Mouse (Mus musculus) forebrain, embryonic 16.5 days (tissue): ENCODE measurements at regions not wholly inside any gene's neighbourhood (a gene's known extent, or its start where the extent isn't known, plus 50 kb on each side); places are given as distances from the start of the nearest gene placed in this dataset.
A peak's percentile ranks its signal among the peaks of the same experiment; 100 is the strongest.

ENCODE experiments used
- ATAC-seq: fragments of 200-750 bp; cut with Nextera tagmentation; 2 replicates; pipeline ENCODE4 v1.8.0; 2017; ENCODE audit warnings: mild to moderate bottlenecking, moderate library complexity
- H3K27ac ChIP-seq: fragments of 300-500 bp; sonication (generic); 2 replicates; pipeline ENCODE4 v1.5.1; 2014; ENCODE audit warnings: low read length, control low read depth
- H3K27me3 ChIP-seq: fragments of 300-500 bp; sonication (generic); replicated peaks from 2 replicates; pipeline ENCODE4 v1.6.1; 2014; ENCODE audit warnings: low read length; ENCODE audit not compliant: control insufficient read depth, insufficient read depth
- H3K36me3 ChIP-seq: fragments of 300-500 bp; sonication (generic); 2 replicates; pipeline ENCODE4 v1.6.1; 2014; ENCODE audit not compliant: control insufficient read depth, insufficient read depth
- H3K4me1 ChIP-seq: fragments of 300-500 bp; sonication (generic); replicated peaks from 2 replicates; pipeline ENCODE4 v1.6.1; 2014; ENCODE audit warnings: low read length; ENCODE audit not compliant: control insufficient read depth, insufficient read depth
- H3K4me2 ChIP-seq: fragments of 300-500 bp; sonication (generic); 2 replicates; pipeline ENCODE4 v1.6.1; 2014; ENCODE audit warnings: mild to moderate bottlenecking, low read length, control low read depth
- H3K4me3 ChIP-seq: fragments of 300-500 bp; sonication (generic); replicated peaks from 2 replicates; pipeline ENCODE4 v1.5.1; 2014; ENCODE audit warnings: mild to moderate bottlenecking, low read length, control low read depth
- H3K9ac ChIP-seq: fragments of 300-500 bp; sonication (generic); replicated peaks from 2 replicates; pipeline ENCODE4 v1.6.1; 2014; ENCODE audit warnings: low read depth, low read length, control low read depth
- H3K9me3 ChIP-seq: fragments of 300-500 bp; sonication (generic); 2 replicates; pipeline ENCODE4 v1.6.1; 2016; ENCODE audit warnings: low read length; ENCODE audit not compliant: control insufficient read depth
- WGBS: fragments of 180-500 bp; shearing (Covaris S2); extraction: QIAGEN DNeasy Blood & Tissue Kit; methylation state at CpG from one replicate; pipeline ENCODE4 v1.1.7; 2014; 5-methylcytosine and 5-hydroxymethylcytosine counted together

GRCm38 (mm10) chrX:140269742-140270457 lies 72.2 kb upstream of the Frmpd3 start:
- no peak for ATAC-seq
- WGBS: 48% methylated on average over 5 of the region's 5 CpGs
- Histone ChIP-seq H3K9ac (no peak overlapping the region), H3K4me3 (no peak overlapping the region), H3K9me3 (no peaks in the 10 kb centered on the region), H3K4me2 (no peak overlapping the region), H3K27ac (no peak overlapping the region), H3K36me3 (no peaks in the 10 kb centered on the region), H3K4me1 (no peaks in the 10 kb centered on the region), H3K27me3 (no peaks in the 10 kb centered on the region)

DNA sequence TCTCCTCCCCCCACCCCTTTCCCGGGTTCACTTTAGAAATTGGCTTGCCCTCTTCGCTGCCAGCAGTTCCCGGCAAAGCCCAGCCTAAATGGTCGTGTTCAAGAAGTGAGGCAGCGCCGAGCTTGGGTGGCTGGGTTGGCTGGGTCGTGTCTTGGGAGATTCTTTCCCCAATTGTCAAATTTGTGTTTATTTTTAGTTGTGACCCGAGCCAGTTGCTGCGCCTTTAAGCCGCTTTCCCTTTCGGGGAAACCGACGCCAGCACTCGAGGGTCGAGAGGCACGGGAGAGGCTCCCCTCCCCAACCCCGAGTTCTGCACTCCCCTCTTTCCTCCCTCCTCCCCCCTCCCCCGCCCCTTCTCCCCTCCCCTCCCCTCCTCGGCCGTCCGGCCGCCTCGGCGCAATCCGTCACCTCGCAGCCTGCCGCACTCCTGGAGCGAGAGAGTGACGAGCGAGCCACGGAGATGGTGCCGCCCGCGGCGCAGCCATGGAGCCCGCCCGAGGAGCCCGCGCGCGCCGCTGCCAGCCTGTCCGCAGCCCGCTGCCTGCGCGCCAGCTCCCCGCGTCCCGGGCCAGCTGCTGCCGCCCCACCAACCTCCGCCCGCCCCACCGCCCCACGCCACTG lies 64.6 kb upstream of the Frmpd3 start:
- 12% methylated on average over 38 of the region's 54 CpGs for WGBS
- ATAC-seq: peak; percentile 72
- peak overlapping the region; percentile 66 for H3K9ac ChIP-seq
- H3K27ac ChIP-seq: no peak overlapping the region
- peak overlapping the region; percentile 60 for H3K4me2 ChIP-seq
- peak overlapping the region; percentile 59 for H3K4me3 ChIP-seq
- H3K9me3 ChIP-seq: no peaks in the 10 kb centered on the region
- H3K36me3 ChIP-seq: no peaks in the 10 kb centered on the region
- H3K27me3 ChIP-seq: peaks cover 9% of the 10 kb centered on the region
- H3K4me1 ChIP-seq: peaks cover 11% of the 10 kb centered on the region

DNA sequence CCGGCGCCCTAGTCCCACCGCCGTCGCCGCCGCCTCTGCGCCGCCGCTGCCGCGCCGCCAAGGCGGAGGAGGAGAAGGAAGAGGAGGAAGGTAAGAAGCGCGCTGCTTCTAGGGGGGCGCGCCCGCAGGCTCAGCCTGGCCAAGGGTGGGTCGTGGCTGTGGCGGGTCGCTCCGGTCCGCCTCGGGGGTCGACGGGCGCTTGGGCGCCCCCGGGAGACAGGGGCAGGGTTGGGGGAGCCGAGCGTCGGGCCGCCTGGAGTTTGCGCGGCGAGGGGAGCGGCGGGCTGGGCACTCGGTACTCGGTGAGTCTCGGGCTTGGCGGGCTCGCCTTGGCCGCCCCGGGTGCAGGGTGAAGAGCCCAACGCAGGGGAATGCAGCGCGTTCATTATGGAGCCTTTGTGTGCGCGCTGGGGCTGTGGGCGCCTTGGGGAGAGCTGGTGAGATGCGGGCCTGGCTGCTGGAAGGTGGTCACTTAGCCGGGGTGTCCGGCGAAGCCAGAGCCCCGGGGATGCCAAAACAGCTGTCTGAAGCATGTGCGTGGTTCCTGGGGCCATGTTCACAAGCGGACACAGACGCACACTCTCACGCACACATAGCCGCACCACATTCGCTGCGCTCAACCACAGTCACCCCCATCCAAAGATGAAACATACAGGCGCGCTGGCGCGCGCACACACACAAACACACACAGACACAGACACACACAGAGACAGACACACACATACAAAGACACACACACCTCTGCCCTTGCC lies 63.9 kb upstream of the Frmpd3 start:
- Histone ChIP-seq H3K9me3 (no peaks in the 10 kb centered on the region), H3K27ac (no peak overlapping the region), H3K4me3 (peak overlapping the region; percentile 59), H3K27me3 (peaks cover 9% of the 10 kb centered on the region), H3K36me3 (no peaks in the 10 kb centered on the region), H3K9ac (peak overlapping the region; percentile 66), H3K4me2 (peak overlapping the region; percentile 60), H3K4me1 (peaks cover 11% of the 10 kb centered on the region)
- ATAC-seq: peak; percentile 62
- 18% methylated on average over 38 of the region's 69 CpGs for WGBS

DNA sequence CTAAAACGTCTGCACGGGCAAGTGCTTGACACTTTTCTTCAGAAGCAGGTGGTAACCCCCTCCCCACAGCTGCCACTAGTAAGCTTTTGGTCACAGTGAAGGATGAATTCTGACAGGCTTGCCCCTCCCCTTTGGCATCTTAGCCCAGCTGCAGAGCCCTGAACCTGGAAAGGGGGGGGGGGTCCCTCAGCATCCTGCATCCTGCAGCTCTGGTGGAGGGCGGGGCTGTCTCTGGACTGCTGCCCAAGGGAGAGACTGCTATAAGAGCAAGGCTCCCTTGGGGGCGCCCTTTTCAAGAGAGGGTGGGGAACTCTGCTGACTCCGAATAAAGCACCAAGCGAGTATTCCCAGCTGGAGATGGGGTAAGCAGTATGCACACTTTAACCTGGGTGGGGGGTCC lies 62.8 kb upstream of the Frmpd3 start:
- Histone ChIP-seq H3K36me3 (no peaks in the 10 kb centered on the region), H3K4me3 (no peak overlapping the region), H3K27ac (no peak overlapping the region), H3K9ac (no peak overlapping the region), H3K9me3 (no peaks in the 10 kb centered on the region), H3K4me2 (no peak overlapping the region), H3K27me3 (peaks cover 9% of the 10 kb centered on the region), H3K4me1 (peaks cover 11% of the 10 kb centered on the region)
- ATAC-seq: peak; percentile 41
- WGBS: 21% methylated on average over 6 of the region's 6 CpGs

GRCm38 (mm10) chrX:140280016-140280415 lies 62.0 kb upstream of the Frmpd3 start:
- Histone ChIP-seq H3K27me3 (peaks cover 9% of the 10 kb centered on the region), H3K4me3 (peak overlapping the region; percentile 14), H3K4me2 (peak overlapping the region; percentile 31), H3K4me1 (peaks cover 11% of the 10 kb centered on the region), H3K27ac (no peak overlapping the region), H3K36me3 (no peaks in the 10 kb centered on the region), H3K9me3 (no peaks in the 10 kb centered on the region), H3K9ac (no peak overlapping the region)
- WGBS: 13% methylated on average over 12 of the region's 12 CpGs
- ATAC-seq: no peak; the same call in 1 of the 2 replicates
